Mouse (Mus musculus) heart, embryonic 10.5 days (tissue): ENCODE results near the gene Utp14a. TPM values are rescaled to one million over a fixed set of nuclear protein-coding genes. Genes with fewer than 3 reads are reported as not detected.

Experiments used
- DNase-seq: peaks from one replicate; pipeline ENCODE4 v3.0.0-alpha.2; 2017; ENCODE audit warnings: low spot score
- H3K27ac ChIP-seq: fragments of 300-500 bp; sonication (generic); 2 replicates; pipeline ENCODE4 v1.5.1; 2016; ENCODE audit warnings: mild to moderate bottlenecking
- H3K27me3 ChIP-seq: fragments of 300-500 bp; sonication (generic); 2 replicates; pipeline ENCODE4 v1.6.1; 2016; ENCODE audit warnings: mild to moderate bottlenecking; ENCODE audit not compliant: poor library complexity, insufficient read depth, severe bottlenecking
- H3K36me3 ChIP-seq: fragments of 300-500 bp; sonication (generic); 2 replicates; pipeline ENCODE4 v1.6.1; 2016; ENCODE audit warnings: mild to moderate bottlenecking, moderate library complexity
- H3K4me1 ChIP-seq: fragments of 300-500 bp; sonication (generic); 2 replicates; pipeline ENCODE4 v1.6.1; 2016; ENCODE audit warnings: mild to moderate bottlenecking
- H3K4me3 ChIP-seq: fragments of 300-500 bp; sonication (generic); 2 replicates; pipeline ENCODE4 v1.5.1; 2016; ENCODE audit warnings: mild to moderate bottlenecking, moderate library complexity
- H3K9me3 ChIP-seq: fragments of 300-500 bp; sonication (generic); 2 replicates; pipeline ENCODE4 v1.6.1; 2016; ENCODE audit warnings: mild to moderate bottlenecking, moderate library complexity
- WGBS: fragments of 180-500 bp; shearing (Covaris S2); methylation state at CpG from one replicate; pipeline ENCODE4 v1.1.7; 2016; 5-methylcytosine and 5-hydroxymethylcytosine counted together
- polyA plus RNA-seq: library from polyadenylated mRNA; unstranded; fragments of >200 nt; fragmentation: Nextera tagmentation; extraction: Ambion mirVana; gene quantifications from 2 replicates; pipeline ENCODE4 v1.2.1, GENCODE M21; 2016

Gene Utp14a
- polyA plus RNA-seq, 1 experiment from 2014 or later = 16.5 TPM

DNA sequence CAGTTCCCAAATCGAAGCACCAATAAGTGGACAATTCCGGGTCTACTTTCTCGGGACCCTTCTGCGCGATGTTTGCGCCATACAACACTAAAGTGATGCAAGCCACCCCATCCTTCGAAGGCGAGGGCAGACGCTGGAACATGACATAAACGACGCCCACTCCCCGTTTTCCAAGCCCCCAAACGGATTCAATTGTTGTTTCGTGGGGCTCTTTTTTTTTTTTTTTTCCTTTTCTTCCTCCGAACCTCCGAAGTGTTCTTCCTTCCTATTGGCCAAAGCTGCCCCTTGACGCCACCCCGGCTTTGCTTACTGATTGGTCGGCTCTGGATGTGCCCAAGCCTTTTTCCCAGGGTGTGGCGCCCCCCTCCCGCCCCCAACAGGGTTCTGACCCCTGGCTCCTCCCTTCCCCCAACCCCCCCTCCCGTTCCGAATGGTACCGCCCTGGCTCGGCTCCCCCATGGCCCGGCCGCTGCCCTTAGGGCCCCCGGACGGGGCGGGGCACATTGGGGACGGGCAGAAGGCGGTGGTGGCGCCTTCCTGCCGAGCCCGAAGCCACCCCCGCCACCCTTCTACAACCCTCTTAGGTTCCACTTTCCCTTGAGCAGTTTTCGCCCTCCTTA is 27.8 kb downstream of the Utp14a start:
- DNase-seq = peak; percentile 95

GRCm38 (mm10) chrX:48285006-48285650 is 28.5 kb downstream of the Utp14a start:
- Histone ChIP-seq H3K27me3 (peaks cover 29% of the 10 kb centered on the region; the same call in 1 of the 2 replicates), H3K4me3 (peak overlapping the region; percentile 65), H3K4me1 (no peaks in the 10 kb centered on the region), H3K9me3 (no peaks in the 10 kb centered on the region), H3K36me3 (0 out of 2 replicates have a peak, but pooled peaks cover 5% of the 10 kb centered on the region), H3K27ac (peak overlapping the region; percentile 89)
- 10% methylated on average over 26 of the region's 42 CpGs for WGBS
- peak; percentile 94 for DNase-seq

More for the DNA sequence above, 27.8 kb downstream of the Utp14a start:
- Histone ChIP-seq H3K27ac (peak overlapping the region; percentile 89), H3K9me3 (no peaks in the 10 kb centered on the region), H3K27me3 (peaks cover 29% of the 10 kb centered on the region; the same call in 1 of the 2 replicates), H3K4me1 (no peaks in the 10 kb centered on the region), H3K36me3 (0 out of 2 replicates have a peak, but pooled peaks cover 5% of the 10 kb centered on the region), H3K4me3 (peak overlapping the region; percentile 65)
- 10% methylated on average over 37 of the region's 37 CpGs for WGBS

DNA sequence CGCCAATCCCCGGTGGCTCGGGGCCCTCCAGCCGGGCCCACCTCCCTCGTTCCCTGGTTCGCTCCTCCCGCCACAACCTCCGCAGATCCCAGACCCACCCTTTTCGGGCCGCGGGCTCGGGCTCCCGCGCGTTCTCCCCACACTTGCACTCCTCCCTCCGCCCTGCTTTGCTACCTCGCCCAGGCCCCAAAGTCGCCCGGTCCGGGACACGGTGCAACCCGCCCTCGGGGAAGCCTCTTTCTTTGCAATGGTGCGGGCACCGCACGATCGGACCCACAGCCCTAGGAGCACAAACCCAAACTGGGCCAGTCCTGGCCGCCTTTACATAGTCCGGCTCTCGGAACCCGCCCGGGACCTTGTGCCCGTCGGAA is 29.0 kb downstream of the Utp14a start:
- DNase-seq = no peak
- peak overlapping the region; percentile 89 for H3K27ac ChIP-seq
- H3K4me3 ChIP-seq = peak overlapping the region; percentile 65
- 0 out of 2 replicates have a peak, but pooled peaks cover 5% of the 10 kb centered on the region for H3K36me3 ChIP-seq
- H3K27me3 ChIP-seq = peaks cover 29% of the 10 kb centered on the region; the same call in 1 of the 2 replicates
- H3K4me1 ChIP-seq = no peaks in the 10 kb centered on the region
- no peaks in the 10 kb centered on the region for H3K9me3 ChIP-seq
- WGBS = 15% methylated on average over 28 of the region's 34 CpGs

DNA sequence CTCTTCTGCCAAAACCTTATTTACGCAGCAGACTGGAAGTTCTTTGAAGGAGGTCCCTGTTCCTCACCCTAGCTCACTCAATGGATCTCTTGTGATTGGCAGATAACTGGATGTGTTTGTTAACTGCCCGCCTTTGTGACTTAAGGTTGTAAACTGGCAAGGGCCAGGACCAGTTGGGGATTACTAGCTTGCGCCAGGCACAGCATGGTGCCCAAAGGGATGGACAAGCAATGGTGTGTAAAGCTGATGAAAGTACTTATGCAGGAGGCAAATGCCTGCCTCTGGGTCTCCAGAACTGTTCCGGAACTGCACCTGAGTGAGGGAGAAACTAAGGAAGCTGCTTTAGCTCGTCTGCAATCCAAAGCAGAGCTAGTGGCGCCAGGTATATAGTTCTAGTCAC is 29.8 kb downstream of the Utp14a start:
- peaks cover 29% of the 10 kb centered on the region; the same call in 1 of the 2 replicates for H3K27me3 ChIP-seq
- H3K4me3 ChIP-seq = no peak overlapping the region
- no peak for DNase-seq
- 0 out of 2 replicates have a peak, but pooled peaks cover under 1% of the 10 kb centered on the region for H3K36me3 ChIP-seq
- H3K27ac ChIP-seq = no peak overlapping the region
- 32% methylated on average over 6 of the region's 6 CpGs for WGBS
- no peaks in the 10 kb centered on the region for H3K9me3 ChIP-seq
- no peaks in the 10 kb centered on the region for H3K4me1 ChIP-seq

- H3K27ac ChIP-seq = no peak overlapping the region
- H3K9me3 ChIP-seq = no peaks in the 10 kb centered on the region
- peaks cover 29% of the 10 kb centered on the region; the same call in 1 of the 2 replicates for H3K27me3 ChIP-seq
- DNase-seq = no peak
- no peaks in the 10 kb centered on the region for H3K4me1 ChIP-seq
- no peaks in the 10 kb centered on the region for H3K36me3 ChIP-seq
- 57% methylated on average over 4 of the region's 4 CpGs for WGBS
- H3K4me3 ChIP-seq = no peak overlapping the region
These were observed 31.3 kb downstream of the Utp14a start for GRCm38 (mm10) chrX:48288008-48288407.

DNA sequence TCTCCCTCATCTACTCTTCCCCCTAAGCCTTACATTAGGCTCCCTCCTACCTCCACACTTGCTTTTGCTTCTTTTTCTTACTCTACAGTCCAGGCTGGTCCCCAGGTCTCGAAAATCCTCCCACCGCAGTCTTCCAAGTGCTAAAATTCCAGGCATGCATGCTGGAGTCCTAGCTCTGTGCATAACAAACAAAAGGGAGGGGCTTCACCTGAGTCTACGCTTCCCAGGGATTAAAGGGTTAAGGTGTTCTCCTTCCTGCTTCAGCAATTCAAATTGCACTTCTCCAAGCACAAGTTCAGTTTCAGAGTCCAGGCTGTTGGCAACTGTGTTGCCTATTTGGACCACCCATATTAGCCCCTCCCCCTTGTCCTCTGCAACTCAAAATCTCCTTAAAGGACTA is 34.8 kb downstream of the Utp14a start:
- 20% methylated on average over 3 of the region's 3 CpGs for WGBS
- peaks cover 16% of the 10 kb centered on the region; the same call in 1 of the 2 replicates for H3K27me3 ChIP-seq
- H3K27ac ChIP-seq = no peak overlapping the region
- H3K36me3 ChIP-seq = no peaks in the 10 kb centered on the region
- DNase-seq = no peak
- H3K4me3 ChIP-seq = no peak overlapping the region
- H3K9me3 ChIP-seq = no peaks in the 10 kb centered on the region
- no peaks in the 10 kb centered on the region for H3K4me1 ChIP-seq

- no peaks in the 10 kb centered on the region for H3K36me3 ChIP-seq
- no peak overlapping the region for H3K4me3 ChIP-seq
- WGBS = 76% methylated on average over 4 of the region's 4 CpGs
- no peaks in the 10 kb centered on the region for H3K9me3 ChIP-seq
- peaks cover 12% of the 10 kb centered on the region; the same call in 1 of the 2 replicates for H3K27me3 ChIP-seq
- peaks cover 5% of the 10 kb centered on the region; the same call in 1 of the 2 replicates for H3K4me1 ChIP-seq
- no peak for DNase-seq
- no peak overlapping the region for H3K27ac ChIP-seq
These were observed 48.7 kb downstream of the Utp14a start for GRCm38 (mm10) chrX:48305356-48305755.

GRCm38 (mm10) chrX:48310706-48311517 is 54.2 kb downstream of the Utp14a start:
- Histone ChIP-seq H3K36me3 (no peaks in the 10 kb centered on the region), H3K4me1 (peaks cover 9% of the 10 kb centered on the region; the same call in 1 of the 2 replicates), H3K4me3 (peak overlapping the region; percentile 50)

DNA sequence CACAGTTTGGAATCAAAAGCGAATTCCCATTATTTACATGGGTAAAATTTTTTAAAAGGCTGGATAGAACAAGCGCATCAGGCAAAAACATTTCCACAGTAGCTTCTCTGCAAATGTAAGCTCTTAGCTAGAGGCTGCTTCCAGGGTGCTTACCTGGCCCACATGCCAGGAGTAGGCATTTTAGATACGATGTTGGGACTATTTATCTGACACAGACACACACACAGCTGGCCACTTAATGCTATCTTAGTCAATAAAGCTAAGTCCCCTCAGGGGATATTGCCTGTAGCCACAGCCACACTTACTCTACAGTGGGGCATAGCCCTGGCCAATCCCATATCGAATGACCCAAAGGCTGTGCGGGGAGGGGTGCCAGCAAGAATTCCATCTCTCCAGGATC is 55.1 kb downstream of the Utp14a start:
- no peaks in the 10 kb centered on the region for H3K36me3 ChIP-seq
- H3K4me1 ChIP-seq = peaks cover 9% of the 10 kb centered on the region; the same call in 1 of the 2 replicates
- WGBS = 75% methylated on average over 5 of the region's 5 CpGs
- DNase-seq = no peak
- no peak overlapping the region for H3K27ac ChIP-seq
- H3K4me3 ChIP-seq = no peak overlapping the region
- no peaks in the 10 kb centered on the region for H3K9me3 ChIP-seq
- peaks cover 39% of the 10 kb centered on the region; the same call in 1 of the 2 replicates for H3K27me3 ChIP-seq

More at GRCm38 (mm10) chrX:48310706-48311517, 54.2 kb downstream of the Utp14a start:
- WGBS = 18% methylated on average over 26 of the region's 26 CpGs
- peaks cover 37% of the 10 kb centered on the region; the same call in 1 of the 2 replicates for H3K27me3 ChIP-seq
- peak overlapping the region; percentile 82 for H3K27ac ChIP-seq
- no peaks in the 10 kb centered on the region for H3K9me3 ChIP-seq
- no peak for DNase-seq

DNA sequence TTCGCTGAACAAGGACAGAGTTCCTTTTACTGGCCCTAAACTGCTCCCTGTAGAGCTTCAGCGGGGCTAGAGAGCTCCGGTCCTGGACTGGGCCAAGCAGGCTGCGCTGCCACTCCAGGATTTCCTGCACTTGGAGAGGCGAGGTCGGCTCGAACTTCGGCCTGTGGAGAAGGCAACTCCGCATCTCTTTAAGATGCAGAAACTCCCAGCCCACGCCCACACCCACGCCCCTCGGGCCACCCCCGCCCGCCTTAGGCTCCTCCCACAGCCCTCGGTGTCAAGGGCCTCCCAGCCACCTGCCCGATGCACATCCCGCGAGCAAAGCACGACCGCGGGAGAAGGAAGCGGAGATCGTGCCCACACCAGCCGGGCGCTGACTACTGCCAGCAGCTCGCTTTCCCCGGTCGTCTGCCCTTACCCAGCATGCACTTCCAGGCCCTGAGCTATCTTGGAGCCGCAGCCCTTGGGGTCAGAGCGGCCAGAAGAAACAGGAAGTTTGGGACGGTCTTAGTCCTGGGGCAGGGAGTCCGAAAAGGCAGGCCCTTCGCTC is 57.9 kb downstream of the Utp14a start:
- Histone ChIP-seq H3K27ac (peak overlapping the region; percentile 74), H3K9me3 (no peaks in the 10 kb centered on the region), H3K4me1 (peaks cover 12% of the 10 kb centered on the region; the same call in 1 of the 2 replicates), H3K36me3 (no peaks in the 10 kb centered on the region), H3K4me3 (peak overlapping the region; percentile 60), H3K27me3 (peaks cover 54% of the 10 kb centered on the region; the same call in 1 of the 2 replicates)
- 13% methylated on average over 33 of the region's 33 CpGs for WGBS
- peak; percentile 91 for DNase-seq

DNA sequence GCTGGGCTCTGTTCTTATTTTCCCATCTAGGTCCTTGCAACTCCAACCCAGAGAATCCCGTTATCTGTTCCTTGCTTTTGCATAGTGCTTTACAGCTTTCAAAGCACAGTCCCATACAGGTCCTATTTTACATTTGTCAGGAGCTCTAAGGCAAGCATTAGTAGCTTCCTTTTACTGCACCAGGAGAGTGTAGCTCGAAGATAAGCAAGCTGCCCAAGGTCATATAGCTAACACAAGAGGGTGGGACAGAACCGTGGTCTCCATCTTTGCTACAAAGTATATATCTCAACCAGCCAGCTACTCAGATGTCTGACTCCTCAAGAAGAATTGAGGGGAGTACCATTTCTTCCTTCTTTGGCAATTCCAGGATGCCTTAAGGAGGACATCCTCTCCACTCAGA is 60.8 kb downstream of the Utp14a start:
- WGBS = 46% methylated on average over 3 of the region's 3 CpGs
- H3K27me3 ChIP-seq = peaks cover 35% of the 10 kb centered on the region; the same call in 1 of the 2 replicates
- H3K27ac ChIP-seq = no peak overlapping the region

GRCm38 (mm10) chrX:48318194-48318593 is 61.5 kb downstream of the Utp14a start:
- WGBS = 21% methylated on average over 9 of the region's 9 CpGs
- DNase-seq = no peak
- Histone ChIP-seq H3K27me3 (peaks cover 28% of the 10 kb centered on the region; the same call in 1 of the 2 replicates), H3K4me1 (0 out of 2 replicates have a peak, but pooled peaks cover 3% of the 10 kb centered on the region), H3K27ac (no peak overlapping the region), H3K9me3 (no peaks in the 10 kb centered on the region), H3K4me3 (no peak overlapping the region), H3K36me3 (no peaks in the 10 kb centered on the region)

More for the DNA sequence above, 60.8 kb downstream of the Utp14a start:
- H3K4me3 ChIP-seq = no peak overlapping the region
- H3K36me3 ChIP-seq = no peaks in the 10 kb centered on the region
- no peaks in the 10 kb centered on the region for H3K9me3 ChIP-seq
- 0 out of 2 replicates have a peak, but pooled peaks cover 3% of the 10 kb centered on the region for H3K4me1 ChIP-seq
- DNase-seq = no peak
